Mouse (Mus musculus) lung, postnatal 14 days (tissue): Measurements from ENCODE around the gene Mettl14.
A peak's percentile ranks its signal among the peaks of the same experiment; 100 is the strongest.
"Not testable (repeated sequence)": the region's sequence is repeated elsewhere in the genome, so short reads cannot be mapped to it uniquely, and the experiment has no call there.

Experiments used
- DNase-seq: peaks from one replicate; pipeline ENCODE4 v3.0.0; 2021

Mettl14 gene

DNA sequence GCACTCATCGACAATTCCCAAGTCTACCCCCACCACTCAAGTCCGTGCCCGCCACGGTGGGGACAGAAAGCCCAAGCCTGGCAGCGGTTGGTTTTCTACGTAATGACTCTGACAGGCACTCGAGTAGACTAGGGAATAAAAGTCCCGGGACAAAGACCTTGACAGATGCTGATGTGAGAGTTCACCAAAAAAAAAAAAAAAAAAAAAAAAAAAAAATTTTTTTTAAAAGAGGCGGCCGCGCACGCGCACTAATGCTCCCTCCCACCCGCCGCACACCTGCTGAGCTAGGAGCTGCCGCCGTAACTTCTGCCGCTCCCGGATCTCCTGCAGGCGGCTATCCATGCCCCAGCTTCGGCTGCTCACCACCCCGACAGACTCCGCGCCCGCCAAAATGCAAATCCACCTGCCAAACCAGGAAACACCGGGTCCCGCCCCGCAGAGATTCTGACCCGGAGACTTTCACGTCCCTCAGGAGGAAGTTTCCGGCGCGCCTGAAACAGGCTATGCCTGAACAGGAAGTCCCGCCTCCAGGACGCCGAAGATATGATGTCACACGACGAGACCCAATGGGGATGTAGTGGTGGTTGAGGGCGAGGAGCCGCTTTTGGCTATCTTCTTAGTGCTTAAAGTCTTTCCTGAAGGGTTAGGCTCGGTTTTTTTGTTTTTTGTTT lies at the start of gene Mettl14:
TSS of gene Mettl14 (minus strand) at position 623 of the 671 bp plus-strand sequence.
- DNase-seq = peak; percentile 97

DNA sequence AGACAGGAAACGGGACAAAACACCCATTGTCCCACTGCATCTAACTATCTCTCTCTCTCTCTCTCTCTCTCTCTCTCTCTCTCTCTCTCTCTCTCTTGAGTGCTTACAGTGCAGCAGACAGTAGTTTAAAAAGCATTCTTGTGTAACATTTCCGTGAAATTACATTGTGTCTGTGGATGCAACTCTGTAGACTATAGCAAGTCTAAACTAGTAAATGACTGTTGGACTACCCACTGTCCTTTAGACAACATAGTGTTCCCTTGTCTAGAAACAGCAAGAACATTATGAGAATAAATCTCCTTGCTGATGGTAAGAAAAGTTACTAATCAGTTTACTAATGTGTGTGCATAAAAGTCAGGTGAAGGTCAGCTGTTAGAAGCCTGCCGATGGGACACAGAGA lies 47.5 kb upstream of the Mettl14 start:
- DNase-seq = no peak

DNA sequence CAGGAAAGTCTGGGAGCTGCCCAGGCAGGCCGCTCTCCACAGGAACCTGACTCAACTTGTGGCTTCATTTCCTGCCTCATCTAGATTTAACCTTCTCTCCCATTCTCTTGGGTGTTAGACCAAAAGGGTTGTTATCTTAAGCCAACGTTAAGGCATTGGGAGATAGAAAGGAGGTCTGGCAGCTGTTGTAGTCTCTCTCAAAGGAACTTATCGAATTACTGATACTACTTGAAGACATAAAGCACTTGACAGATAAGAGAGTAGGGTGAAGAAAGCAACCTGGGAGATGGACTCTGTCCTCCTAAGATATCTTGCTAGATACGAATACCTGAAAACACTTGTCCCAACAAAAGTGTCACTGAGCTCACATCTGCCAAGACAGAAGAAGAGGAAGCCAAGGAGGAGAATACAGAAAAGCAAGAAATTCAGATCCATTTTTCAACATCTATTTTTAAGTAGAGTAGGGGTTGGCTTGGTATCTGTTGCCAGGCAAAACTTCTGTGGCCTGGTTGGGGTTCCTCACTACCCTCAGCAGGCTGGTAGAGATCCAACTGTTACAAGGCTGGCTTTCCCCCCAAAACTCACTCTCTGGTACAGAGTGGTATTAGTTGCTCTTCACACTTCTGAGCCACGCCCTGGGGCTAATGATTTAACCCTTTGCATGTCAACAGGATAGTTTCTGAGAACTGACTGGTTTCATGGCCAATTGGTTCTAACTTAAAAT lies 46.2 kb upstream of the Mettl14 start:
- DNase-seq = no peak

DNA sequence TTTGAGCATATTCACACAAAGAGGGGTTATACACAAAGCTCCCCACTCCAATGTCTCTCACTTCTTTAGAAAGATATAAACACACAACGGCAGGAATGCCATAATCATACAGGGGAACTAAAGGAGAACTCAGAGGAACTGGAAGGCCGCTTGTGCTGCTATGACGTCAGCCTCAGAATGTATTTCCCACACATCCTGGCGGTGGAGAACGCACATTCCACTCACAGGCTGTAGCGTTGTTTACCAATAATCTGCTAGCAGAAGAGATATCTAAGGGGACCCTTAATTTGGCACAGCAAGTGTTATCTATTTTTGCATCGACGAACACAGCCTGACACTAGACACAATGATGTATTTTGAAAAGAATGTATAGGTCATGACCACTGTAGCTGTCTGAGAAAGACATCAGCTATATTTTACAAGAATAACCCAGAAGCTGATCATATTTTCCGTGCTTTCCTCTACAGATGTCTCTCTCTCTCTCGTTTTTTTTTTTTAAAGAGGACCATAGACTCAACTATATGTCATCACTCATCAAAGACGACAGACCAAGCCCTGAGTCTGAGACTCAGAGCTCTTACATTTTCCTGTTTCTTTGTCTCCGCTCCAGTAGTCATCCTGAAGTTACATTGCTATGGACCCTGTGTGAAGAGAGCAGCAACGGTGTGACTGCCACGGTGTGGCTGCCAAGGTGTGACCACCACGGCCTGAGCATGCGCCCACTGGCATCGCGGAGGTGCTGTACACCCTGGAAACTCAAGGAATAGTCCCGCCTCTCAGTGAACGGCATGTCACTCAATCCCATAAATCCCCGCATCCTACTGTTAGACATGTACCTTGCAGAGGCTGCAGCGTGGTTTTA lies 43.9 kb upstream of the Mettl14 start:
- DNase-seq = no peak

DNA sequence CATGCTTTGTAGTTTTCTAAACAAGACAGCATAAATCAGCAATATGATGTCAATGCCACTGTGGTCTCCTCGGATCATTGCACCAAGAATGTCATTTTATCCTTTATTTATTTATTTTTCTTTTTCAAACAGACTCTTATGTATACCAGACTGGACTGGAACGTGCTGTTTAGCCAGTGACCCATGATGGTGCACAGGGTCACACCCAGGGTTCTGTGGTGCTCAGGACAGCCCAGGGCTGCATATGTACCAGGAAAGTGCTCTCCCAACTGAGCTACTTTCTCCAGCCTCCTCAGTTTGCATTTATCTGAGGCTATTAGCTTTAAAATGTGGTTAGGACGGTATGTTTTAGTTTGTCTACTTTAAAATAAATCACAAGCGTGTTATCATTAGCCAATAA lies 42.1 kb upstream of the Mettl14 start:
- no peak for DNase-seq

DNA sequence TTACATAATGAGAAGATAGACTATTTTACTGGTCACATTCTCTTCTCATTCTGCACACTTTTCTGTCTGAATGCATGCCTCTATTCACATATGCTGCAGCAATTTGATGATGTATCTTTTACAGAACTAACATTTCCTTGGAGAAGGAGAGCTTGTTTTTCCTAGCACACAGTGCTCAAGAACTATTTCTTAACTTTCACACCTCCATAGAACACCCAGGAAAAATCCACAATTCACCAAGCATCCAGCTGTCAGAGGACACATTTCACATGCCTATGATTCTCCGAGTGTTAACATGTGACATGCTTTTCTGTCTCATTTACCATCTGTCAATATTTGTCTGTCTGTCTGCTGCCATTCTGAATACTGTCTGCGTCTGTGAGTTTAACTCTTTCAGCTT lies 39.7 kb upstream of the Mettl14 start:
- no peak for DNase-seq

DNA sequence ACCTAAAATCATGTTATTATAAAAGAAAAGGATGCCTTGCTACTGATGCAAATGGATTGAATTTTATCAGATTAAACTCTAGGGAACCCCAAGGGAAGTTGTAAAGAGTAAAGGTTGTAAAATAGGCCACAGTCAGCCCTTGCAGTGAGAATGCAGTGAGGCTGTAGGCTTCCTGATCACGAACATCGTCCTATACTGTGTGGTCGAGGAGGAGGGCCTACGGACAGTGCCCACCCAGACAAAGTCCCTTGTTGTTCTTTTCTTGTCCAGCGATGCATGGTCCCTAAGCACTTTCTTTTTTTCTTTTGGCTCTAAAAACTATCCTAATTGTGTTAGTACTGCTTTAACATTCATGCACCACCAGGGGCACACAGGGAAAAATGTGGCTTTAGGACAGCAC lies 27.3 kb upstream of the Mettl14 start:
- DNase-seq = no peak

DNA sequence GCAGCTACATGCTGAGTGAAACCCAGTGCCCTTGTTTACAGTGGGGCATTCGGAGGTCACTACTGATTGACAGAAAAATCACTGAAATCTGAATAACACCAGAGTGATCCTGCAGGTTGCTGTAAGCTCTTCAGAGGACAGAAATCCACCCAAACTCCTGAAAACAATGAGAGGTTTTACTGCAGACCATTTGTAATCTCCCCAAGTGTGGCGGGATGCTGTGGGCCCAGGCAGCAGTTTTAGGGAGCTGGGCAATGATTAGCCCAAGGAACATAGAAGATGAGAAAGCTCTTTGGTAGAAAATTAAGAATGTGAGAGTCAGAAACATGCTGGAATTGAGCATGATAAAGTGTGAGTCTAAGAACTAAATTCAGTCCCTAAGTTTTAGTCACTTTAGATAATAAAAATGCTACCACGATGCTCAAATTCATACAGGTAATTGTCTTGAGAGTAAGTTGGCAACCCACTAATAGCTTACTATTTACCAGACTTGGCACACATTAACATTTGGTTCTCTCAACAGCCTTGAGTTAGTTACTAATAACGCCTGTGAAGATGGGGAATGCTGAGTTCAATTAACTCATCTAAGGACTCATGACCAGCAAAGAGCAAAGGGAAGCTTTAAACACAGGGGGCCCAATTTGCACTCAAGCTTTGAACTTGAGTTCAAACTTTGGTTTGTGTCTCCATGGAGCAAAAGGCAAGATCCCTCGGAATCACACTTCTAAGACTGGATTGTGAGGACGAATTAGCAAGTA lies 26.1 kb upstream of the Mettl14 start:
- DNase-seq = no peak

DNA sequence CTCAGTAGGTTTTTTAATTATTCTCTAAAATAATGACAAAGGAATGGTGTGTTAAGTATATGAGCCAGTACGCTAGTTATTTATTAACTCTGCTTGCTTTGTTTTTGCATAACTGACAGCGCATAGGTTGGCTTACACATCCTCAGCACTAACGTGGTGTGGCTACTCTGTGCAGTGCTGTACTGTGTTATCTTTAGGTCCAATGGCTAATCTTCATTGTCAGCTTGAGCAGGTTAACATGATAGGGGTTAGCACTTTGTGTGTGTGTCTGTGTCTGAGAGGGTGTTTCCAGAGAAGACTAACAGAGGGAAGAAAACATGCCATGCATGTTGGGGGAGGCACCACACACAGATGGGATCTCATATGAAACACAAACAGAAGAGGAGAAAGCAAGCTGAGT lies 19.0 kb upstream of the Mettl14 start:
- DNase-seq = no peak

DNA sequence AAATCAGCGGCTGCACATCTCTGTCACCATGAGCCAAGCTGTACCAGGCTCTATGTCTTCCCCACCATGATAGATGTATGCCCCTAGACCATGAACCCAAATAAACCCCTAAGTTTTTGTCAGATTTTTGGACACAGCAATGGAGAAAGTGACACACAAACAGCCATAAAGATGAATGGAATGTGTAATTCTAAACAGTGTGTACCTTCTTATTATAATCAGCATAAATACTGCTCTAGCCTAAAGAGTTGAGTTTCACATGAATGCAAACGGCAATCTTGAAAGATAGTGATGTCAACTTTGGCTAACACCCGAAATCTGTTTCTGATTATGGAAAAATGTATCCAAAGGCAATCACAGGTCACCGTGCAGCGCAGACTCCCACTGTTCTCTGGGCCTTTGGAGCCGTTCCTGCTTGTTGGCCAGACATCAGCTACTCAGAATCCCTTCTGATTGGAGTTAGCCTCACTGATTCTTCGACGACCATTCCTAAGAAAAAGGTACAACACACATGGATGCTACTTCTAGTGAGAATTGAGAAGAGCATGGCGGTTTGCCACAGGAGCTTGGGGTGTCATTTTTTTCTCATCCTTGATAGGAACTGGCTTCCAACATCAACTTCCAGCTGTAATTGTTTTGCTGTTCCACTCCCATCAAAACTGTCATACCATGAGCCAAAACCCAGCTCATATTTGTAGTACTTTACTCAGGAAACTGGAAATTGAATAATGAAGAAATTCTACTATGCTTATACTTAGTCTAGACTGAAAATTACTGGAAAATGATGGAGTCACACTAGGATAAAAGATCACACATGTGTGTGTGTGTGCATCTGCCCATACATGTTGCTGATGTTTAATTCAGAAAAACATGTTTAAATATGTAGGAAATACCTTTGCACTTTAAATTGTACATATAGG lies 11.9 kb upstream of the Mettl14 start:
- no peak for DNase-seq

DNA sequence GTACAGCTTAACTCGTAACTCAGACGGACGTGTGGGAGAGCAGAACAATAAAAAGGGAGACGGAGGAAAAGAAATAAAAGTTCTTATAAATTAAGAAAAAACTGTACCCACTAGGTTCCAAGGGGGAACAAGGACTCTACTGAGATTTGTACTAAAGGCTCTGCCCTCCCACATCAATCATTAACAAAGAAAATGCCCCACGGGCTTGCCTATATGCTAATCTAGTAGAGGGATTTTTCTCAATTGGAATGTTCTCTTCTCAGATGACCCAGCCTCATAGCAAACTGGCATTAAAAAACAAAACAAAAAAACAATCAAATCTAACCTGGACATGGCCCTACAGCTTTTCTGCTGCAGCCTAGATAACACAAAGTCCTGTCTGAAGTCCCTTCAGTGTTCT lies 9.7 kb upstream of the Mettl14 start:
- DNase-seq = no peak

DNA sequence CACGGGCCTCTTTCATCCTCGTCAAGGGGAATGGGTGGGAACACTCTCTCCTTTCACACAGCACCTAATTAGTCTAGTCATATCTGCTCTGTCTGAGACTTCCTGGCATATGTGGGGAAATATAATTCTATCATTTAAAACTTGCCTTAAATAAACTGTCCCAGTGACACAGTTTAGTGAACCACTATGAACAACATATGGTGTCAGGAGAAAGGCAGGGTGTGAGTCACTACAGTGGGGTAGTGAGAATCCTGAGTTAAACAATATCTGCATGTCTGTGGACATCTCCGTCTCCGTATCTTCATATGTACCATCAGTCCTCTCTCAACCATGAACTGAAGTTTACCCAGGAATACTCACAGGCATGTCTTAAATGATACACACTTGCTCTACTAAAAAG lies 5.3 kb upstream of the Mettl14 start:
- no peak for DNase-seq

DNA sequence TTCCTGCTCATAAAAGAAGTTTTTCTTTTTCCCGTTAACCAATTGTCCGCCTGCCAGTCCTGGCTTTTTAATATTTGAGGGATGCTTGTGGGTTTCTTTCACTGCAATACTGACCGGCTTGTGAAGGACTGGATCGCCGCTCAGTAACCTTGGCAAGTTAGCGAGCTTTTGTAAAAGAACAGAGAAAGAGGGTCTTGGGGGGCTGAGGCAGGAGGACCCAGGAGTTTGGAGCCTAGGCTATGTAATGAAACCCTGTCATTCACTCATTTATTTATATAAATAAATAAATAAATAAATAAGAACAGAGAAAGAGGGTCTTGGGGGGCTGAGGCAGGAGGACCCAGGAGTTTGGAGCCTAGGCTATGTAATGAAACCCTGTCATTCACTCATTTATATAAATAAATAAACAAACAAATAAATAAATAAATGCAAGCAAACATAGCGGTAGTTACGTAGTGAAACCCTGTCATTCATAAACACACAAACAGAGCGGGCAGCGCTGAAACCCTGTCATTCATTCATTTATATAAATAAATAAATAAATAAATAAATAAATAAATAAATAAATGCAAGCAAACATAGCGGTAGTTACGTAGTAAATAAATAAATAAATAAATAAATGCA lies 361 bp upstream of the Mettl14 start:
- not testable (repeated sequence) for DNase-seq

DNA sequence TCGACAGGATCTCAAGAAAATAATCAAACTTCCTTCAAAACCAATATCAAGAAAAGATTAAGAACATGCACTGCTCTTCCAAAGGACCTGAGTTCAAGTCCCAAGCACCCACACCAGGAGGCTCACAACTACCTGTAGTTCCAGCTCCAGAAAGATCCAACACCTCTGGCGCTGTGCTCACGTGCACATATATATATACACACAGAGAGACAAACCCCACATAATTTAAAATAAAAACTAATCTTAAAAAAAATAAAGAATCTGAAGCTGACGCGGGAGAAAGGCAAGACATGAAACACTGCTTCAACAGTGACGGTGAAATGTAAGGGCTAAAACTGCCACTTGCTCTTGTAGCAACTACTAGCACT lies 806 bp downstream of the Mettl14 start:
- DNase-seq = no peak

DNA sequence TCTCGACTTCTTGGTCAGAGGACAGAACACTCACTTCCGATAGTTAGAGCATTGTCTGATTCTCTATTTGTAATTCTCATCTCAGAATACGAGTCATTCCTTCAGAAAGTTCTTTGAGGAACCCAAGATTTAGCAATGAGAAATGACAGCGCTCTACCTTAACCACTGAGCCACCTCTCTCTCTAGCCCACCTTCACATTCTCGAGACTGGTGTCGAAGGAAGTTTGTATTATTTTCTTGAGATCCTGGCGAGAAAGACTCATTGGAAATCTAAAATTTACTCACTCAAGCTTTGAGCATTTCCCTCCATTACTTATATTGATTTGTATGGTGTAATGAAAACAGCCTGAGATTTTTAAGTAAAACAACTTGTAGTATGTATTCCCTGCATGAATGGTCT lies 1.5 kb downstream of the Mettl14 start:
- no peak for DNase-seq

DNA sequence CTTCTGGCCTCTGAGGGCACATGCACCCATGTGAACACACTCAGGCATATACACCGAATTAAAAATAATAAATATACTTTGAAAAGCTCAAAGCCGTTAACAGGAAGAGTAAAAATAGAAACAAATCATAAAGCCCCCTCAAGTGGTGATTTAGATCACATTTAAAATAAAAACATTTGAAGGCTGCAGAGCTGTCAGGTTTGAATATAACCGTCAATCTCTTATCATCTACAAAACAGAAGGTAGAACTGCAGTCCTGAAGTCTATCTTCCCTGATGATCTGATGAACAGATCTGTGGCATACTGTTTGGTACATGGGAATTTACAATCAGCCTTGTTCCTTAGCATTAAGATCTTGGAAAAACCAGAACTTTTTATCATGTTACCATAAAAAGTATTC lies 9.3 kb downstream of the Mettl14 start:
- no peak for DNase-seq

DNA sequence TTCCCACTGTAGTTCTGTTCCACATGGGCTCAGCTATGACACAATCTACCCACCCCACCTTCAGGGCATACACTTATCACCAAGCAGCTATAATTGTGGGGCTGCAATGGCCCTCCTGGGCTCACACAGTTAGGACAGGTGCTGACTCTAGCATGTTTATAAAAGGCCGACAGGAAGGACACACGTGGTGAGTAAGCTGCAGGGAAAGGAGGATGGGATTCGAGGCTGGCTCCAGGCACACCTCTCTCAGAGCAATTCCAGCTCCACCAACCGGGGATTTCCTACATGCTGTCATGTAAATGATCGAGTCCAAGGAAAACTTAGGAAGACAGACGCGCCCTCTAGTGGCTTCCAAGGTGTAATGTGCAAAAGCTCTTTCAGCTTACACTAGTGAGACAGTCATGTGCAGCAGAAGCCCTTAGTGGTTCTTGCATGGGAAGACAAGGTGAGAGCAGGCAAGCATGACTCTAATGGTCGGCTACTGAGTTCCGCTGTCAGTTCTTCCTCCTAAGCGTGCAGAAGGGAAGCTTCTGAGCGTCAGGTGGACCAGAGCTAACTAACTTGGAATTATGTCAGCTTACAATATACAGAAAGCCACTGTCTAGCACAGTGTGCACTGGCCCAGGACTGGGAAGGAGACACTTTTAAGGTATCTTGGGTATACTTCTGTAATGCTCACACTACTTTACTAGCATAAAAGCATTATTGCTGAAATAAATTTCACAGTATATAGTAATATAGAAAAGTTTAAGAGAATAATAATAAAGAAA lies 14.0 kb downstream of the Mettl14 start:
- peak; percentile 69 for DNase-seq

DNA sequence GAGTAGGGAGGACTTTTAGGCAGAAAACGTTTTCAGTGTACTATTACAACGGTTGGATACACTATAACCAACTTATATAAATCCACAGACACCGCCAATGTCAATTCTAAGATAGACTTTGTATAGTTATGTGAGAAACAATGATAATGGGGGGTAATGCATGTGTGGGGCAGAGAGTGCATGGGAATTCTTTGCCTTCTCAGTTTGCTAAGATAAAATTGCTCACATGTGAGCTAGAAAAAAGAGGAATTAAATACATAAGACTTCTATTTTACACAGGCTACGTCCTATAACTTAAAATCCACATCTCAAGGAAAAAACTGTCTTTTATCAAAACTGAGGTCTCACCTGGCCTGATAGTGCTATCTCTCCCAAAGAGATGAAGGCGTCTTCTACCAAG lies 15.0 kb downstream of the Mettl14 start:
- no peak for DNase-seq

DNA sequence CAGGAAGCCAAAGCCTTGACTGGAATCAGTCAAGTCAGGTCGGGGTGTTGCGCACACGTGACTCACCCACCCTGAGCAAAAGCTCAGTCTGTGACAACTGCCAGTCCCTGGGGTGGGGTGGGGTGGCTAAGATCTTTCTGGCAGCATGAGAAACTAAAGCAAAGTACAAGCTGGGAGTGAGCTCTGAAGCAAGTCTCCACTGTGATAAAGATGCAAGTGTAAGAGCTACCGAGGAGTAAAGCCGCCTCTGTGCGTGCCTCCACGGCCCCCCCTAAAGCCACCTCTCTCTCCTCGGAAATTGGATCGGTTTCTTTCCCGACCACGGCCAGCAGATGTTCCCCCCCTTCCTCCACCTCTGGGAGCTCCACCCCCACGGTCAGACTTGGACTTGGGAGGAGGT lies 16.7 kb downstream of the Mettl14 start:
- no peak for DNase-seq

DNA sequence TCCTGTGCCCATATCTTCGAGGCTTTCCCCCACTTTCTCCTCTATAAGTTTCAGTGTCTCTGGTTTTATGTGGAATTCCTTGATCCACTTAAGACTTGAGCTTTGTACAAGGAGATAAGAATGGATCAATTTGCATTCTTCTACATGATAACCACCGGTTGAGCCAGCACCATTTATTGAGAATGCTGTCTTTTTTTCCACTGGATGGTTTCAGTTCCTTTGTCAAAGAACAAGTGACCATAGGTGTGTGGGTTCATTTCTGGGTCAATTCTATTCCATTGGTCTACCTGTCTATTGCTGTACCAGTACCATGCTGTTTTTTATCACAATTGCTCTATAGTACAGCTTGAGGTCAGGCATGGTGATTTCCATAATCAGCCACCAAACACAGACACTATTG lies 19.1 kb downstream of the Mettl14 start:
- not testable (repeated sequence) for DNase-seq
